Mouse (Mus musculus) testis, adult 2 months (tissue): ENCODE measurements at regions not wholly inside any gene's neighbourhood (a gene's known extent, or its start where the extent isn't known, plus 50 kb on each side); places are given as distances from the start of the nearest gene placed in this dataset.
A peak's percentile ranks its signal among the peaks of the same experiment; 100 is the strongest.

ENCODE experiments used
- H3K27ac ChIP-seq: fragments of 200-500 bp; 2 replicates; pipeline ENCODE4 v1.5.1; 2012; ENCODE audit warnings: low read depth, low read length; ENCODE audit not compliant: control insufficient read depth, insufficient read depth
- H3K27me3 ChIP-seq: fragments of 200-500 bp; 2 replicates; pipeline ENCODE4 v1.6.1; 2012; ENCODE audit warnings: mild to moderate bottlenecking, low read length, moderate library complexity; ENCODE audit not compliant: control insufficient read depth, insufficient read depth
- H3K36me3 ChIP-seq: fragments of 200-500 bp; 2 replicates; pipeline ENCODE4 v1.6.1; 2012; ENCODE audit warnings: mild to moderate bottlenecking, low read length; ENCODE audit not compliant: control insufficient read depth, insufficient read depth
- H3K4me1 ChIP-seq: fragments of 200-500 bp; 2 replicates; pipeline ENCODE4 v1.6.1; 2012; ENCODE audit warnings: low read length; ENCODE audit not compliant: control insufficient read depth, insufficient read depth
- H3K4me3 ChIP-seq: fragments of 200-500 bp; 2 replicates; pipeline ENCODE4 v1.5.1; 2012; ENCODE audit warnings: low read depth, mild to moderate bottlenecking, low read length, moderate library complexity, mixed read lengths; ENCODE audit not compliant: control insufficient read depth
- CTCF ChIP-seq: fragments of 200-500 bp; IDR thresholded peaks from 2 replicates; pipeline ENCODE4 v1.5.1; 2012; ENCODE audit warnings: low read depth, mild to moderate bottlenecking, inconsistent platforms, low read length, moderate library complexity; ENCODE audit not compliant: control insufficient read depth, insufficient read depth, insufficient replicate concordance
- POLR2A ChIP-seq: fragments of 200-500 bp; IDR thresholded peaks from 2 replicates; pipeline ENCODE4 v1.6.1; 2012; ENCODE audit warnings: low read depth, mild to moderate bottlenecking, inconsistent platforms, low read length, moderate library complexity; ENCODE audit not compliant: control insufficient read depth

- no peak for TF ChIP-seq POLR2A
- TF ChIP-seq CTCF: peak; percentile 92
- Histone ChIP-seq H3K27ac (no peak overlapping the region), H3K4me1 (no peaks in the 10 kb centered on the region; the same call in 1 of the 2 replicates), H3K4me3 (no peak overlapping the region), H3K36me3 (no peaks in the 10 kb centered on the region), H3K27me3 (no peaks in the 10 kb centered on the region)
These were observed 56.1 kb upstream of the Ces5a start for GRCm38 (mm10) chr8:93591608-93592301.

GRCm38 (mm10) chr8:93592302-93592651, 56.6 kb upstream of the Ces5a start:
- TF ChIP-seq POLR2A (no peak), CTCF (no peak)
- Histone ChIP-seq H3K36me3 (no peaks in the 10 kb centered on the region), H3K27me3 (no peaks in the 10 kb centered on the region), H3K27ac (no peak overlapping the region), H3K4me3 (no peak overlapping the region), H3K4me1 (no peaks in the 10 kb centered on the region; the same call in 1 of the 2 replicates)

GRCm38 (mm10) chr8:93598613-93599121, 63.0 kb upstream of the Ces5a start:
- H3K27me3 ChIP-seq: no peaks in the 10 kb centered on the region
- no peaks in the 10 kb centered on the region for H3K36me3 ChIP-seq
- no peak overlapping the region for H3K27ac ChIP-seq
- peaks cover 3% of the 10 kb centered on the region for H3K4me1 ChIP-seq
- H3K4me3 ChIP-seq: no peak overlapping the region
- TF ChIP-seq POLR2A (no peak), CTCF (no peak)

GRCm38 (mm10) chr8:93599306-93599705, 63.7 kb upstream of the Ces5a start:
- TF ChIP-seq POLR2A (no peak), CTCF (no peak)
- no peak overlapping the region for H3K27ac ChIP-seq

GRCm38 (mm10) chr8:93599776-93600175, 64.1 kb upstream of the Ces5a start:
- Histone ChIP-seq H3K4me1 (peaks cover 3% of the 10 kb centered on the region), H3K36me3 (no peaks in the 10 kb centered on the region), H3K27ac (no peak overlapping the region), H3K27me3 (no peaks in the 10 kb centered on the region), H3K4me3 (no peak overlapping the region)
- TF ChIP-seq CTCF (no peak), POLR2A (no peak)

More at GRCm38 (mm10) chr8:93599306-93599705, 63.7 kb upstream of the Ces5a start:
- H3K36me3 ChIP-seq: no peaks in the 10 kb centered on the region
- H3K4me1 ChIP-seq: peaks cover 3% of the 10 kb centered on the region
- H3K27me3 ChIP-seq: no peaks in the 10 kb centered on the region
- H3K4me3 ChIP-seq: no peak overlapping the region

GRCm38 (mm10) chr8:93626807-93627526, 91.3 kb upstream of the Ces5a start:
- no peak for TF ChIP-seq POLR2A
- no peak for TF ChIP-seq CTCF
- no peaks in the 10 kb centered on the region for H3K27me3 ChIP-seq
- no peaks in the 10 kb centered on the region for H3K36me3 ChIP-seq
- no peaks in the 10 kb centered on the region; the same call in 1 of the 2 replicates for H3K4me1 ChIP-seq
- no peak overlapping the region for H3K4me3 ChIP-seq
- H3K27ac ChIP-seq: no peak overlapping the region

- TF ChIP-seq POLR2A (no peak), CTCF (no peak)
- no peaks in the 10 kb centered on the region for H3K27me3 ChIP-seq
- no peak overlapping the region for H3K27ac ChIP-seq
- H3K4me1 ChIP-seq: no peaks in the 10 kb centered on the region; the same call in 1 of the 2 replicates
- H3K36me3 ChIP-seq: no peaks in the 10 kb centered on the region
- H3K4me3 ChIP-seq: no peak overlapping the region
These were observed 92.0 kb upstream of the Ces5a start for GRCm38 (mm10) chr8:93627626-93628025.
